Mouse (Mus musculus): ENCODE data around the gene Cnmd. TPM values are rescaled to one million over a fixed set of nuclear protein-coding genes. Genes with fewer than 3 reads are reported as not detected.

Cnmd gene
- total RNA-seq (2021), result 1 to 10 TPM in 1 of 2 experiments, under 1 TPM in 1; 0.62 to 1.5 TPM
- long read RNA-seq, experiment 1, partial matches to known transcripts, result 0 of 1 reads
- long read RNA-seq, experiment 1, other reads (novel, unspliced or antisense), result 0 of 1 reads
- long read RNA-seq, experiment 2, partial matches to known transcripts, result 0 of 3 reads
- long read RNA-seq, experiment 2, other reads (novel, unspliced or antisense), result 0 of 3 reads

- no peak for DNase-seq
Observed at GRCm38 (mm10) chr14:79662001-79662400, at the start of gene Cnmd. Gene Cnmd, minus strand, starts transcription at chr14:79662170.

GRCm38 (mm10) chr14:79711301-79711700, 49.3 kb upstream of the Cnmd start:
- no peak for DNase-seq

GRCm38 (mm10) chr14:79703523-79704172, 41.7 kb upstream of the Cnmd start:
- no peak for DNase-seq

- no peak for DNase-seq
Observed at GRCm38 (mm10) chr14:79701606-79702005, 39.6 kb upstream of the Cnmd start.

- DNase-seq, result no peak
Observed at GRCm38 (mm10) chr14:79701054-79701453, 39.1 kb upstream of the Cnmd start.

GRCm38 (mm10) chr14:79699381-79699780, 37.4 kb upstream of the Cnmd start:
- no peak for DNase-seq

GRCm38 (mm10) chr14:79690068-79690844, 28.3 kb upstream of the Cnmd start:
- DNase-seq, result no peak

GRCm38 (mm10) chr14:79680652-79681051, 18.7 kb upstream of the Cnmd start:
- no peak for DNase-seq

- DNase-seq, result no peak
Observed at GRCm38 (mm10) chr14:79677891-79678687, 16.1 kb upstream of the Cnmd start.

- DNase-seq, result no peak
Observed at GRCm38 (mm10) chr14:79677108-79677753, 15.3 kb upstream of the Cnmd start.

- no peak for DNase-seq
Observed at GRCm38 (mm10) chr14:79673083-79674013, 11.4 kb upstream of the Cnmd start.

GRCm38 (mm10) chr14:79672567-79672966, 10.6 kb upstream of the Cnmd start:
- no peak for DNase-seq

- no peak for DNase-seq
Observed at GRCm38 (mm10) chr14:79671008-79671407, 9.0 kb upstream of the Cnmd start.

- peak; percentile 36 for DNase-seq
Observed at GRCm38 (mm10) chr14:79661005-79661917, 709 bp downstream of the Cnmd start.

GRCm38 (mm10) chr14:79660467-79660866, 1.5 kb downstream of the Cnmd start:
- no peak for DNase-seq

GRCm38 (mm10) chr14:79658748-79659508, 3.0 kb downstream of the Cnmd start:
- DNase-seq, result no peak

GRCm38 (mm10) chr14:79658286-79658685, 3.7 kb downstream of the Cnmd start:
- peak; percentile 41 for DNase-seq

- DNase-seq, result no peak
Observed at GRCm38 (mm10) chr14:79652654-79653053, 9.3 kb downstream of the Cnmd start.

GRCm38 (mm10) chr14:79649680-79650079, 12.3 kb downstream of the Cnmd start:
- DNase-seq, result no peak
